Mouse (Mus musculus): ENCODE results near the gene Igfbp5.

GRCm38 (mm10) chr1:72826931-72827330 lies 47.8 kb downstream of the Igfbp5 start:
- no peak for TF ChIP-seq FLI1 (IDR thresholded peaks at IDR 0.05; ENCODE audit: low read length)
- TF ChIP-seq GATA1 (IDR thresholded peaks at IDR 0.05; ENCODE audit: borderline replicate concordance, low read length) = no peak

Data from megakaryocyte, embryonic 14.5 days (primary cell).